Mouse (Mus musculus) spleen, postnatal 36 days (tissue): Measurements from ENCODE around the gene Prkce.

Source experiments
- DNase-seq, 2 experiments: peaks; one replicate each; pipeline ENCODE4 v3.0.0; 2022; ENCODE audit warnings: low spot score in 2 of 2, mixed read lengths in 1 of 2

Gene Prkce

GRCm38 (mm10) chr17:86685263-86685662 is 517.7 kb downstream of the Prkce start:
- DNase-seq: no peak

- no peak for DNase-seq
These were observed 519.4 kb downstream of the Prkce start for GRCm38 (mm10) chr17:86687021-86687420.

- no peak for DNase-seq
These were observed 523.3 kb downstream of the Prkce start for GRCm38 (mm10) chr17:86690871-86691390.

- DNase-seq: no peak
These were observed 530.2 kb downstream of the Prkce start for GRCm38 (mm10) chr17:86697751-86698150.

GRCm38 (mm10) chr17:86703336-86703735 is 535.8 kb downstream of the Prkce start:
- DNase-seq: peak in 1 of 2 experiments; percentile 17

- no peak for DNase-seq
These were observed 537.7 kb downstream of the Prkce start for GRCm38 (mm10) chr17:86705236-86705635.

- DNase-seq: no peak
These were observed 538.9 kb downstream of the Prkce start for GRCm38 (mm10) chr17:86706467-86706866.
